Mouse (Mus musculus): ENCODE results near the gene Dcdc2b.
A peak's percentile ranks its signal among the peaks of the same experiment; 100 is the strongest.

The Dcdc2b gene

GRCm38 (mm10) chr4:129614093-129614492, at the start of gene Dcdc2b:
Dcdc2b (minus strand) TSS chr4:129614257.
- DNase-seq, result peak; percentile 83 to 87

GRCm38 (mm10) chr4:129662255-129662813, 48.3 kb upstream of the Dcdc2b start:
- DNase-seq, result no peak

- no peak for DNase-seq
These were observed 47.5 kb upstream of the Dcdc2b start for GRCm38 (mm10) chr4:129661584-129661983.

GRCm38 (mm10) chr4:129654770-129655169, 40.7 kb upstream of the Dcdc2b start:
- no peak for DNase-seq

- DNase-seq, result no peak
These were observed 36.3 kb upstream of the Dcdc2b start for GRCm38 (mm10) chr4:129650359-129650758.

GRCm38 (mm10) chr4:129648656-129649055, 34.6 kb upstream of the Dcdc2b start:
- no peak for DNase-seq

- no peak for DNase-seq
These were observed 31.1 kb upstream of the Dcdc2b start for GRCm38 (mm10) chr4:129645204-129645603.

- peak in 1 of 2 experiments; percentile 33 for DNase-seq
These were observed 27.7 kb upstream of the Dcdc2b start for GRCm38 (mm10) chr4:129641756-129642155.

GRCm38 (mm10) chr4:129640638-129641467, 26.8 kb upstream of the Dcdc2b start, which contains the start of gene Txlna:
Txlna (minus strand) TSS chr4:129641065.
- peak; percentile 97 to 98 for DNase-seq

- peak; percentile 51 to 56 for DNase-seq
These were observed 26.1 kb upstream of the Dcdc2b start for GRCm38 (mm10) chr4:129640101-129640637.

GRCm38 (mm10) chr4:129639221-129639620, 25.2 kb upstream of the Dcdc2b start:
- DNase-seq, result no peak

GRCm38 (mm10) chr4:129633852-129634251, 19.8 kb upstream of the Dcdc2b start:
- no peak for DNase-seq

- DNase-seq, result no peak
These were observed 17.8 kb upstream of the Dcdc2b start for GRCm38 (mm10) chr4:129631867-129632266.

GRCm38 (mm10) chr4:129630944-129631343, 16.9 kb upstream of the Dcdc2b start:
- peak in 1 of 2 experiments; percentile 48 for DNase-seq

- no peak for DNase-seq
These were observed 12.0 kb upstream of the Dcdc2b start for GRCm38 (mm10) chr4:129626035-129626434.

- DNase-seq, result no peak
These were observed 11.4 kb upstream of the Dcdc2b start for GRCm38 (mm10) chr4:129625496-129625895.

GRCm38 (mm10) chr4:129625029-129625370, 10.9 kb upstream of the Dcdc2b start:
- DNase-seq, result peak; percentile 56 to 57

- peak; percentile 89 to 92 for DNase-seq
These were observed 10.4 kb upstream of the Dcdc2b start for GRCm38 (mm10) chr4:129624281-129625028.

GRCm38 (mm10) chr4:129623681-129624091, 9.6 kb upstream of the Dcdc2b start, which contains the start of gene Ccdc28b:
Ccdc28b (minus strand) TSS chr4:129623947.
- DNase-seq, result peak; percentile 53 to 58

GRCm38 (mm10) chr4:129622803-129623535, 8.9 kb upstream of the Dcdc2b start:
- DNase-seq, result no peak

GRCm38 (mm10) chr4:129622120-129622802, 8.2 kb upstream of the Dcdc2b start:
- DNase-seq, result no peak

All from lung, adult 18-20 months (tissue).